Mouse (Mus musculus) liver, embryonic 16.5 days (tissue): Measurements from ENCODE around the gene Tars2. TPM values are rescaled to one million over a fixed set of nuclear protein-coding genes. Genes with fewer than 3 reads are reported as not detected.
"Not testable (repeated sequence)": the region's sequence is repeated elsewhere in the genome, so short reads cannot be mapped to it uniquely, and the experiment has no call there.

Experiments used
- ATAC-seq: fragments of 200-750 bp; cut with Nextera tagmentation; 2 replicates; pipeline ENCODE4 v1.8.0; 2017; ENCODE audit warnings: low read depth, mild to moderate bottlenecking, moderate number of reproducible peaks, moderate library complexity
- H3K27ac ChIP-seq: fragments of 300-500 bp; sonication (generic); 2 replicates; pipeline ENCODE4 v1.5.1; 2014; ENCODE audit warnings: mild to moderate bottlenecking, low read length
- H3K27me3 ChIP-seq: fragments of 300-500 bp; sonication (generic); 2 replicates; pipeline ENCODE4 v1.6.1; 2014; ENCODE audit warnings: low read depth, low read length, mixed read lengths; ENCODE audit not compliant: control insufficient read depth, insufficient read depth
- H3K36me3 ChIP-seq: fragments of 300-500 bp; sonication (generic); 2 replicates; pipeline ENCODE4 v1.6.1; 2014; ENCODE audit warnings: mild to moderate bottlenecking; ENCODE audit not compliant: control insufficient read depth, insufficient read depth
- H3K4me1 ChIP-seq: fragments of 300-500 bp; sonication (generic); 2 replicates; pipeline ENCODE4 v1.6.1; 2014; ENCODE audit warnings: low read depth, low read length, mixed read lengths; ENCODE audit not compliant: control insufficient read depth
- H3K4me2 ChIP-seq: fragments of 300-500 bp; sonication (generic); 2 replicates; pipeline ENCODE4 v1.6.1; 2014; ENCODE audit warnings: low read depth, low read length, mixed read lengths
- H3K4me3 ChIP-seq: fragments of 300-500 bp; sonication (generic); 2 replicates; pipeline ENCODE4 v1.5.1; 2014; ENCODE audit warnings: low read depth, mild to moderate bottlenecking, low read length
- H3K9ac ChIP-seq: fragments of 300-500 bp; sonication (generic); 2 replicates; pipeline ENCODE4 v1.6.1; 2014; ENCODE audit warnings: low read depth, low read length
- H3K9me3 ChIP-seq: fragments of 300-500 bp; sonication (generic); replicated peaks from 2 replicates; pipeline ENCODE4 v1.6.1; 2016; ENCODE audit warnings: low read length; ENCODE audit not compliant: control insufficient read depth
- WGBS: fragments of 180-500 bp; shearing (Covaris S2); extraction: QIAGEN DNeasy Blood & Tissue Kit; methylation state at CpG from one replicate; pipeline ENCODE4 v1.1.7; 2014; ENCODE audit not compliant: insufficient replicate concordance; 5-methylcytosine and 5-hydroxymethylcytosine counted together
- microRNA-seq: library from miRNA; unstranded; fragments of <30 nt; microRNA quantifications from one replicate; pipeline ENCODE4, GENCODE M21; 2016
- polyA plus RNA-seq: library from polyadenylated mRNA; unstranded; fragments of >200 nt; fragmentation: Nextera tagmentation; extraction: Ambion mirVana; gene quantifications from 2 replicates; pipeline ENCODE4 v1.2.1, GENCODE M21; 2015

Gene Tars2
- polyA plus RNA-seq, 1 experiment from 2014 or later: 33.9 TPM

DNA sequence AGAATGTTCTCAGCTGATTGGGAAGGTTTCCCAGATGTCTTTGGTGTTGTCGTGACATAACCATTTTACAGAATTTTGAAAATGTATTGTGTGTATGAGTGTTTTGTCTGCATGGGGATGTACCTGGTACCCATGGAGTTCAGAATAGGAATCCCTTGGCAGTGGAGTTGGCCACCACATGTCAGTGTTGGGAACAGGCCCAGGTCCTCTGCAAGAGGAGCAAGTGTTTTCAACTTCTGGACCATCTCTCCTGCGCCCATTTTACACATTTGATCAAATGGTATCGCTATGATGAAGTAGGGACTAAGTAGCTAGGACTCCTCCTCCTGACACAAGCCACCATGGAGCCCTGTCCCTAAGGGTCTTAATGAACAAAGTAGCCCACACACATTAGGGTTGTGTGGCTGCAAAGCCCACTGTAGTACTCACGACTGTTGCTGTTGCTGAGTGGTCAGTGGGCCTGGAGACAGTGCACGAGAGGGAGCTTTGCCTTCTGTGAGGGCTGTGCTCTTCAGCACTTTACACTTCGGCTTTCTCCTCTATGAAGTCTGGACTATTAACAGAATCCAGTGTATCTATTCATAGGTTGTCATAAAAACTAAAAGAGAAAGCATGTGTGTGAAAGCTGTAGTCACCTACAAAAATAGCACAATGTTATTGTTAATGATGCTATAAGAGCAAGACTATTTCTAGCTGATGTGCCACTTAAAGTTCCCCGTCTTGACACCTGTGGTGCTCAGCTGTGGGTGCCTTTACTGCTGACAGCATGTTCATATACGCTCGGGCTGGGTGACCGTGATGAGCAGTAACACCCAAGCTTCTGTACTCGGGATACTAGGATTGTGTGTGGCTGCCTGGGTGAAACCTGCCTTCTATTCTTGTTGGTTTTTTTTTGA, 65.0 kb downstream of the Tars2 start:
- Histone ChIP-seq H3K4me1 (peaks cover 13% of the 10 kb centered on the region), H3K27me3 (no peaks in the 10 kb centered on the region), H3K4me3 (no peak overlapping the region), H3K4me2 (no peak overlapping the region), H3K36me3 (no peaks in the 10 kb centered on the region), H3K27ac (no peak overlapping the region), H3K9ac (no peak overlapping the region), H3K9me3 (no peaks in the 10 kb centered on the region)
- no peak for ATAC-seq
- 70% methylated on average over 11 of the region's 11 CpGs for WGBS

DNA sequence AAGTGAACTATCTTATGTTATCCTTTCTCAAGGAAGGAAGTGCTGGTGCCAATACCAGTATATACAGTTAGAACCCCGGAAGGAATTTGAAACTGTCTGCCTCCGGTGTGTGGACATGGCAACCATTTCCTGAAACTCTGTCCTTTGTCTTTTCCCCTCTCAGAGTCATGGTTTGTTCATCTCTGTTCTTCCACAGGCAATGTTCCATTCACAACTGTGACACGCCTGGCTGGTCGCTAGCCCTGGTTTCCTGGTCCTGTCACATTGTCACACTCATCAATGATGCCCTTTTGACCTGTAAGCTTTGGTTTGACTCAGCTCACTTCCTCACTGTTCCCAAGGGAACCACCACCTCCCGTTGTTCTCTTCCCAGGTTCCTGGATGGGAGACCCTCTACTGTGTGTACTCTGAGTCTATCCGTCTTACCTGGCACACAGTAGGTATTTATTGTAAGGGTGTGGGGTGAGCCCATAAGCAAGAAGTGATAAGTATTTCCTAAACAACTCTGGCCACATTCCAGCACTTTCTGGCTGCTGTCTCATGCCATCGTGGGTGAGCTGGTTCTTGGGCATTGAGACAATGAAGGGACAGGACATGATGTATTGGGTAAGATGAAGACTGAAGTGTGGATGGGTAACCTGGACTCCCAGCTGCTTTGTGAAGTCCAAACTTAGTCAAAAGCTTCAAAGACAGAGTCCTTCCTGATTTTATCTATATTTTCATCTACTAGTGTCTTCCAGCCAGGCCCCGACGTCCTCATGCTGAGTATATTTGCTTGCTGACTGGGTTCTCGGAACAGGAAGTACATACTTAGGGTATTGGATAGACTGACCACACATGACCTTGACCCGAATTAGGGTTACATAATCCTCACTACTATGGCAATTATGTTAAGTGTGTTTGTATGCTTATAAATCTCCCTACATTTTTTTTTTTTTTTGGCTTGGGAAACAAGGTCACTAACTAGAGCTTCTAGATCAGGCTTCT, 65.9 kb downstream of the Tars2 start:
- peaks cover 13% of the 10 kb centered on the region for H3K4me1 ChIP-seq
- no peaks in the 10 kb centered on the region for H3K9me3 ChIP-seq
- H3K9ac ChIP-seq: no peak overlapping the region
- peak; percentile 36 for ATAC-seq
- H3K27me3 ChIP-seq: no peaks in the 10 kb centered on the region
- no peak overlapping the region for H3K4me3 ChIP-seq
- H3K27ac ChIP-seq: peak overlapping the region; percentile 42; the same call in 1 of the 2 replicates
- H3K36me3 ChIP-seq: no peaks in the 10 kb centered on the region
- no peak overlapping the region for H3K4me2 ChIP-seq
- 33% methylated on average over 11 of the region's 11 CpGs for WGBS

DNA sequence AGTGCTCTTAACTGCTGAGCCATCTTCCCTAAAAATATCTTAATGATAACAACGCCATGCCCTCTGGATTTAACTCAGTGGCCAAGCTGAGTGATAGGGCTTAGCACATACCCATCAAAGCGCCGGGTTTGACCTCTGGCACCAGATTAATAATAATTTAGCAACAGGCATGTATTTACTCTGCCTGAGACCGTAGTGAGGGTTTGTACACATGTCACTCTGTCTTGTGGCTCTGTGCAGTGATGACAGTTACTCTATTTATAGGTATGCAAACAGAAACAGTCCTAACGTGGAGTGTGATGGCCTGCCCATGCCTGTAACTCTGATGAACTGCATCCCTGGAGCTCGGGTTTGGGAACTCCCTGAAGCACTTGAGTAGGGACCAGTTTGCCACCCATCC, 67.3 kb downstream of the Tars2 start:
- Histone ChIP-seq H3K9ac (no peak overlapping the region), H3K36me3 (no peaks in the 10 kb centered on the region), H3K27ac (no peak overlapping the region), H3K4me2 (no peak overlapping the region), H3K4me3 (no peak overlapping the region), H3K4me1 (peaks cover 16% of the 10 kb centered on the region), H3K27me3 (peaks cover 5% of the 10 kb centered on the region), H3K9me3 (no peaks in the 10 kb centered on the region)
- 45% methylated on average over 6 of the region's 6 CpGs for WGBS
- peak; percentile 66 for ATAC-seq

GRCm38 (mm10) chr3:95690552-95690951, 69.5 kb downstream of the Tars2 start:
- ATAC-seq, H3K27ac ChIP-seq, H3K9ac ChIP-seq, H3K4me2 ChIP-seq, H3K4me3 ChIP-seq, H3K36me3 ChIP-seq, H3K9me3 ChIP-seq: not testable (repeated sequence)
- peaks cover 21% of the 10 kb centered on the region for H3K27me3 ChIP-seq
- WGBS: 77% methylated on average over 2 of the region's 2 CpGs
- H3K4me1 ChIP-seq: peaks cover 21% of the 10 kb centered on the region

Small RNA genes within 50 kb of the gene (microRNA-seq; reads per million reads assigned to microRNA genes)
- not detected for gene Mir7014

Other genes with a start within 250 kb of the Tars2 start
- gene Ctss, start 233.4 kb downstream of the Tars2 start, polyA plus RNA-seq: 38.4 and 38.5 TPM in 2 replicates
- gene Hormad1, start 200.5 kb downstream of the Tars2 start, polyA plus RNA-seq: not detected in 2 replicates
- gene Golph3l, start 171.3 kb downstream of the Tars2 start, polyA plus RNA-seq: 31.4 and 33.2 TPM in 2 replicates
- gene Ensa, start 135.2 kb downstream of the Tars2 start, polyA plus RNA-seq: 32.8 and 33.4 TPM in 2 replicates
- 11.1 and 14.5 TPM in 2 replicates for gene Mcl1, start 101.4 kb downstream of the Tars2 start, polyA plus RNA-seq
- gene Adamtsl4, start 72.3 kb downstream of the Tars2 start, polyA plus RNA-seq: 0.74 and 0.83 TPM in 2 replicates
- gene Ecm1, start 20.6 kb downstream of the Tars2 start, polyA plus RNA-seq: 21.2 and 26.7 TPM in 2 replicates
- gene Rprd2, start 58.7 kb upstream of the Tars2 start, polyA plus RNA-seq: 7.7 and 7.9 TPM in 2 replicates
- gene Prpf3, start 95.7 kb upstream of the Tars2 start, polyA plus RNA-seq: 23.1 and 23.7 TPM in 2 replicates
- 156 and 178 TPM in 2 replicates for gene Mrps21, start 111.3 kb upstream of the Tars2 start, polyA plus RNA-seq
- gene Ciart, start 122.0 kb upstream of the Tars2 start, polyA plus RNA-seq: 0.78 and 1.1 TPM in 2 replicates
- gene BC028528, start 131.8 kb upstream of the Tars2 start, polyA plus RNA-seq: 5.5 and 6.8 TPM in 2 replicates
- gene Aph1a, start 133.8 kb upstream of the Tars2 start, polyA plus RNA-seq: 10.9 and 12.6 TPM in 2 replicates
- 14.6 and 15.4 TPM in 2 replicates for gene Car14, start 144.5 kb upstream of the Tars2 start, polyA plus RNA-seq
- gene Anp32e, start 169.0 kb upstream of the Tars2 start, polyA plus RNA-seq: 118 and 125 TPM in 2 replicates
- gene Plekho1, start 235.8 kb upstream of the Tars2 start, polyA plus RNA-seq: 4.2 and 4.5 TPM in 2 replicates